Mouse (Mus musculus) liver, postnatal 0 days (tissue): ENCODE results near the gene Lemd2. TPM values are rescaled to one million over a fixed set of nuclear protein-coding genes. Genes with fewer than 3 reads are reported as not detected.

Experiments
- ATAC-seq: fragments of 200-750 bp; cut with Nextera tagmentation; 2 replicates; pipeline ENCODE4 v1.8.0; 2017; ENCODE audit warnings: mild to moderate bottlenecking, moderate library complexity
- DNase-seq: peaks from one replicate; pipeline ENCODE4 v3.0.0-alpha.2; 2016
- H3K27ac ChIP-seq: fragments of 300-500 bp; sonication (generic); 2 replicates; pipeline ENCODE4 v1.5.1; 2014; ENCODE audit warnings: antibody characterized with exemption, moderate library complexity, mild to moderate bottlenecking, low read depth
- H3K27me3 ChIP-seq: fragments of 300-500 bp; sonication (generic); 2 replicates; pipeline ENCODE4 v1.6.1; 2014; ENCODE audit warnings: low read length, control low read depth, mixed read lengths; ENCODE audit not compliant: insufficient read depth
- H3K36me3 ChIP-seq: fragments of 300-500 bp; sonication (generic); replicated peaks from 2 replicates; pipeline ENCODE4 v1.6.1; 2014; ENCODE audit warnings: mild to moderate bottlenecking, control low read depth, low read length, moderate library complexity, mixed read lengths; ENCODE audit not compliant: insufficient read depth
- H3K4me1 ChIP-seq: fragments of 300-500 bp; sonication (generic); 2 replicates; pipeline ENCODE4 v1.6.1; 2014; ENCODE audit warnings: antibody characterized with exemption, mild to moderate bottlenecking, control low read depth; ENCODE audit not compliant: insufficient read depth
- H3K4me2 ChIP-seq: fragments of 300-500 bp; sonication (generic); 2 replicates; pipeline ENCODE4 v1.6.1; 2014; ENCODE audit warnings: low read depth, mild to moderate bottlenecking, low read length, moderate library complexity, mixed read lengths
- H3K4me3 ChIP-seq: fragments of 300-500 bp; sonication (generic); 2 replicates; pipeline ENCODE4 v1.5.1; 2014; ENCODE audit warnings: low read depth, low read length
- H3K9ac ChIP-seq: fragments of 300-500 bp; sonication (generic); replicated peaks from 2 replicates; pipeline ENCODE4 v1.6.1; 2014; ENCODE audit warnings: mild to moderate bottlenecking, moderate library complexity
- H3K9me3 ChIP-seq: fragments of 300-500 bp; sonication (generic); 2 replicates; pipeline ENCODE4 v1.6.1; 2016; ENCODE audit warnings: mild to moderate bottlenecking, control low read depth, low read length, mixed read lengths
- CTCF ChIP-seq: sonication (generic); IDR thresholded peaks from 2 replicates; pipeline ENCODE4 v1.5.1; 2016; ENCODE audit warnings: antibody characterized with exemption, low read depth
- EP300 ChIP-seq: IDR thresholded peaks from 2 replicates; pipeline ENCODE4 v1.6.1; 2016; ENCODE audit warnings: antibody characterized with exemption, low read depth, mild to moderate bottlenecking
- WGBS: fragments of 180-500 bp; shearing (Covaris S2); extraction: QIAGEN DNeasy Blood & Tissue Kit; methylation state at CpG from one replicate; pipeline ENCODE4 v1.1.7; 2014; ENCODE audit not compliant: insufficient replicate concordance; 5-methylcytosine and 5-hydroxymethylcytosine counted together
- polyA plus RNA-seq: library from polyadenylated mRNA; unstranded; fragments of >200 nt; fragmentation: Nextera tagmentation; extraction: Ambion mirVana; gene quantifications from 2 replicates; pipeline ENCODE4 v1.2.1, GENCODE M21; 2015

The Lemd2 gene
- polyA plus RNA-seq, 1 experiment from 2014 or later = 4.7 TPM

DNA sequence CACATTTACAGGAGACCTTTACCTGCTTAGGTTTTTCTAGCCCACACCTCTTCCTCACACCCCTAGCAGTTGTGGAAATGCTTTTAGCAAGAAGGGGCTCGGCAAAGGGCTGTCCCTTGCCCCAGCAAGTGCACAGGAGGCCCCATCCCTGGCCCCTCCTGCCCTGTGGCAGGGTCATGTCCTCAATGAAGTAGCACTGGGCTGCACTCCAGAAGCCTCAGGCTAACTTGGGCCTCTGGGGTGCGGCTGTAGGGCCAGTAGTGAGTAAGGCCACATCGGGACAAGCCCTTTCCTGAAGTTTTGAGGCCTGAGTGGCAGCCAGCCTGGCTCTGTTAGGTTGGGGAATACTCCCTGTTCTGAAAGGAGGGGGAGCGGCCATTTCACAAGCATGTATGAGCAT, 43.4 kb downstream of the Lemd2 start:
- H3K9me3 ChIP-seq = no peaks in the 10 kb centered on the region
- DNase-seq (no peak), ATAC-seq (no peak)
- H3K4me1 ChIP-seq = no peaks in the 10 kb centered on the region
- WGBS = 69% methylated on average over 4 of the region's 4 CpGs
- no peaks in the 10 kb centered on the region for H3K27me3 ChIP-seq
- no peaks in the 10 kb centered on the region for H3K36me3 ChIP-seq
- no peak overlapping the region for H3K27ac ChIP-seq
- no peak overlapping the region for H3K9ac ChIP-seq
- TF ChIP-seq EP300 (no peak), CTCF (no peak)
- H3K4me3 ChIP-seq = no peak overlapping the region
- no peak overlapping the region for H3K4me2 ChIP-seq

DNA sequence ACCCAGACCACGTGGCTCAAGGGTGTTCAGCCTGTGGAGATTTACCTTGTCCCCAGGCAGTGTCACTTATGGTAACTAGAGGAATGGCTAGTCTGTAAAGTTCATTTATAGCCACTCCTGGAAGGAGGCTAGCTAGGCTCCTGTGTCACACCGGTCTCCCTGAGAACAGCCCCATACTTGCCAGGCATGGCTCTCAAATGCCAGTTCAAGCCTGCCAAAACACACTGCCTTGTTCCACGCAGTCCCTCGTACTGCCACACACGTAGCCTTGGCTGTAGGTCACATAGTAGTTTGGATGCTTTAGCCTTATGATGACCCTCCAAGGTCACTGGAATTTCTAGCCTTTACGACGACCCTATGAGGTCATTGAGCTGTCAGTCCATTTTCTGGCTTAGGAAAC, 45.1 kb downstream of the Lemd2 start:
- TF ChIP-seq CTCF (no peak), EP300 (no peak)
- no peak for ATAC-seq
- Histone ChIP-seq H3K4me1 (no peaks in the 10 kb centered on the region), H3K9me3 (no peaks in the 10 kb centered on the region), H3K4me3 (no peak overlapping the region), H3K36me3 (no peaks in the 10 kb centered on the region), H3K27me3 (no peaks in the 10 kb centered on the region), H3K27ac (no peak overlapping the region), H3K9ac (no peak overlapping the region), H3K4me2 (no peak overlapping the region)
- DNase-seq = no peak
- 68% methylated on average over 7 of the region's 7 CpGs for WGBS

- WGBS = 83% methylated on average over 6 of the region's 6 CpGs
- H3K4me1 ChIP-seq = peaks cover 3% of the 10 kb centered on the region; the same call in 1 of the 2 replicates
- H3K9me3 ChIP-seq = no peaks in the 10 kb centered on the region
- TF ChIP-seq CTCF (no peak), EP300 (no peak)
- ATAC-seq (no peak), DNase-seq (no peak)
- H3K27me3 ChIP-seq = no peaks in the 10 kb centered on the region
- no peak overlapping the region for H3K27ac ChIP-seq
- no peak overlapping the region for H3K9ac ChIP-seq
- no peak overlapping the region for H3K4me3 ChIP-seq
- H3K4me2 ChIP-seq = no peak overlapping the region
- H3K36me3 ChIP-seq = no peaks in the 10 kb centered on the region
These were observed 45.8 kb downstream of the Lemd2 start for GRCm38 (mm10) chr17:27158439-27158838.

- Histone ChIP-seq H3K27ac (no peak overlapping the region), H3K4me3 (no peak overlapping the region), H3K9me3 (no peaks in the 10 kb centered on the region), H3K4me2 (no peak overlapping the region), H3K27me3 (no peaks in the 10 kb centered on the region), H3K4me1 (peaks cover 16% of the 10 kb centered on the region), H3K36me3 (no peaks in the 10 kb centered on the region), H3K9ac (no peak overlapping the region)
- DNase-seq = no peak
- 84% methylated on average over 8 of the region's 8 CpGs for WGBS
- no peak for ATAC-seq
- no peak for TF ChIP-seq EP300
- no peak for TF ChIP-seq CTCF
These were observed 48.5 kb downstream of the Lemd2 start for GRCm38 (mm10) chr17:27155752-27156151.

DNA sequence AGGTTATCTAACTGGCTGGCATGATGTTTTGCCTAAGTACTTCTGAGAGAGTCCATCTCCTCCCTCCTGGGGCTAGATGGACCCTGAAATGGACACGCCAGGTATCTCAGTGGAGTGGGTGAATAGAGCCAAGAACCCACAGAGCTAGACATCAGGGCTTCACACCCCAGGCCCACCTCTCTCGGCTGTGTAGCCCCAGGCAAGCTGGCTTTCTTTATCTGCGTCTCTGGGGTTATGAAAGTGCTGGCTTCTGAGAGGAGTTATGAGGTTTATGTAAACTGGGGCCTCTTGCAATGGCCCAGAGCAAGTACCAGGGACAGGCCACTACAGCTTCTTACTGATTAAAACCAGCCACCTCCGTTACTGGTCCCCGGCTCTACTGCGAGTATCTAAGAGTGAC, 49.4 kb downstream of the Lemd2 start:
- ATAC-seq (no peak), DNase-seq (no peak)
- H3K4me1 ChIP-seq = peaks cover 16% of the 10 kb centered on the region
- H3K9me3 ChIP-seq = no peaks in the 10 kb centered on the region
- no peaks in the 10 kb centered on the region for H3K27me3 ChIP-seq
- no peak overlapping the region for H3K4me3 ChIP-seq
- no peak overlapping the region for H3K9ac ChIP-seq
- no peak overlapping the region for H3K4me2 ChIP-seq
- no peaks in the 10 kb centered on the region for H3K36me3 ChIP-seq
- 69% methylated on average over 6 of the region's 6 CpGs for WGBS
- TF ChIP-seq EP300 (no peak), CTCF (no peak)
- H3K27ac ChIP-seq = no peak overlapping the region

GRCm38 (mm10) chr17:27154256-27154655, 50.0 kb downstream of the Lemd2 start:
- Histone ChIP-seq H3K4me3 (no peak overlapping the region), H3K4me1 (peaks cover 16% of the 10 kb centered on the region), H3K27me3 (no peaks in the 10 kb centered on the region), H3K27ac (no peak overlapping the region), H3K9me3 (no peaks in the 10 kb centered on the region), H3K9ac (no peak overlapping the region), H3K36me3 (no peaks in the 10 kb centered on the region), H3K4me2 (no peak overlapping the region)
- WGBS = 89% methylated on average over 14 of the region's 14 CpGs
- DNase-seq (no peak), ATAC-seq (no peak)
- TF ChIP-seq EP300 = no peak
- no peak for TF ChIP-seq CTCF

- Histone ChIP-seq H3K9me3 (no peaks in the 10 kb centered on the region), H3K4me3 (no peak overlapping the region), H3K4me2 (no peak overlapping the region), H3K36me3 (no peaks in the 10 kb centered on the region), H3K9ac (no peak overlapping the region), H3K27ac (peak overlapping the region; percentile 76), H3K27me3 (no peaks in the 10 kb centered on the region), H3K4me1 (peaks cover 16% of the 10 kb centered on the region)
- ATAC-seq (no peak), DNase-seq (no peak)
- TF ChIP-seq EP300 = no peak
- TF ChIP-seq CTCF = no peak
- 72% methylated on average over 9 of the region's 9 CpGs for WGBS
These were observed 50.5 kb downstream of the Lemd2 start for GRCm38 (mm10) chr17:27153773-27154193.
